Mouse (Mus musculus) layer of hippocampus, adult 6 months (tissue): ENCODE data around the gene Ltc4s. TPM values are rescaled to one million over a fixed set of nuclear protein-coding genes. Genes with fewer than 3 reads are reported as not detected.

Experiments used
- long read RNA-seq, 2 experiments: library from polyadenylated mRNA; unstranded; transcript quantifications; one replicate each; pipeline ENCODE4 v2.0.0; 2019 to 2020
- microRNA-seq: library from miRNA; unstranded; fragments of <30 nt; microRNA quantifications from one replicate; pipeline ENCODE4 v1.2.0, GENCODE M21; 2020
- polyA plus RNA-seq: library from polyadenylated mRNA; unstranded; fragments of <200 nt; fragmentation: Nextera tagmentation; gene quantifications from 2 replicates; pipeline ENCODE4 v1.2.3, GENCODE M21; 2021

Ltc4s gene
- polyA plus RNA-seq = 15.3 and 43.1 TPM in 2 replicates
- long read RNA-seq, experiment 1, transcript Ltc4s-202 (5 exons, 649 nt) = major isoform, 7 of 7 reads
- long read RNA-seq, experiment 1, partial matches to known transcripts = 0 of 7 reads
- long read RNA-seq, experiment 1, other reads (novel, unspliced or antisense) = 0 of 7 reads
- long read RNA-seq, experiment 2, partial matches to known transcripts = 0 of 1 reads
- long read RNA-seq, experiment 2, other reads (novel, unspliced or antisense) = 0 of 1 reads

GRCm38 (mm10) chr11:50238324-50238723 lies at the start of gene Ltc4s:
Ltc4s (minus strand) TSS chr11:50238616.

GRCm38 (mm10) chr11:50210505-50211151 lies 27.8 kb downstream of the Ltc4s start, which contains the start of the genes Sqstm1 and Mgat4b:
Sqstm1 (minus strand) TSS chr11:50210827.
Mgat4b (plus strand) TSS chr11:50210890.

Small RNAs within 50 kb of the gene (microRNA-seq; reads per million reads assigned to microRNA genes)
- gene Mir6919 = 0.86 reads per million

Other genes starting within 250 kb of the Ltc4s start
- 21.0 and 22.3 TPM in 2 replicates for gene Rnf130, start 213.3 kb downstream of the Ltc4s start, polyA plus RNA-seq
- gene Tbc1d9b, start 107.2 kb downstream of the Ltc4s start, polyA plus RNA-seq = 71.5 and 76.8 TPM in 2 replicates
- 19.9 and 20.0 TPM in 2 replicates for gene Mrnip, start 64.2 kb downstream of the Ltc4s start, polyA plus RNA-seq
- gene Sqstm1, start 27.8 kb downstream of the Ltc4s start, polyA plus RNA-seq = 303 and 334 TPM in 2 replicates
- 13.5 and 13.6 TPM in 2 replicates for gene Mgat4b, start 27.7 kb downstream of the Ltc4s start, polyA plus RNA-seq
- gene Maml1, start 53.7 kb upstream of the Ltc4s start, polyA plus RNA-seq = 0.84 and 1.1 TPM in 2 replicates
- gene Canx, start 87.1 kb upstream of the Ltc4s start, polyA plus RNA-seq = 113 and 172 TPM in 2 replicates
- gene Cby3, start 115.8 kb upstream of the Ltc4s start, polyA plus RNA-seq = 0.36 and 0.74 TPM in 2 replicates
- 29.3 and 32.9 TPM in 2 replicates for gene Hnrnph1, start 138.4 kb upstream of the Ltc4s start, polyA plus RNA-seq
- 23.4 and 23.5 TPM in 2 replicates for gene Rufy1, start 192.5 kb upstream of the Ltc4s start, polyA plus RNA-seq